Mouse (Mus musculus) forebrain, embryonic 16.5 days (tissue): Measurements from ENCODE around the gene Tm4sf19. TPM values are rescaled to one million over a fixed set of nuclear protein-coding genes. Genes with fewer than 3 reads are reported as not detected.
"Not testable (repeated sequence)": the region's sequence is repeated elsewhere in the genome, so short reads cannot be mapped to it uniquely, and the experiment has no call there.

Experiments
- ATAC-seq: fragments of 200-750 bp; cut with Nextera tagmentation; 2 replicates; pipeline ENCODE4 v1.8.0; 2017; ENCODE audit warnings: mild to moderate bottlenecking, moderate library complexity
- H3K27ac ChIP-seq: fragments of 300-500 bp; sonication (generic); 2 replicates; pipeline ENCODE4 v1.5.1; 2014; ENCODE audit warnings: low read length, control low read depth
- H3K27me3 ChIP-seq: fragments of 300-500 bp; sonication (generic); replicated peaks from 2 replicates; pipeline ENCODE4 v1.6.1; 2014; ENCODE audit warnings: low read length; ENCODE audit not compliant: control insufficient read depth, insufficient read depth
- H3K36me3 ChIP-seq: fragments of 300-500 bp; sonication (generic); 2 replicates; pipeline ENCODE4 v1.6.1; 2014; ENCODE audit not compliant: control insufficient read depth, insufficient read depth
- H3K4me1 ChIP-seq: fragments of 300-500 bp; sonication (generic); replicated peaks from 2 replicates; pipeline ENCODE4 v1.6.1; 2014; ENCODE audit warnings: low read length; ENCODE audit not compliant: control insufficient read depth, insufficient read depth
- H3K4me2 ChIP-seq: fragments of 300-500 bp; sonication (generic); 2 replicates; pipeline ENCODE4 v1.6.1; 2014; ENCODE audit warnings: mild to moderate bottlenecking, low read length, control low read depth
- H3K4me3 ChIP-seq: fragments of 300-500 bp; sonication (generic); replicated peaks from 2 replicates; pipeline ENCODE4 v1.5.1; 2014; ENCODE audit warnings: mild to moderate bottlenecking, low read length, control low read depth
- H3K9ac ChIP-seq: fragments of 300-500 bp; sonication (generic); replicated peaks from 2 replicates; pipeline ENCODE4 v1.6.1; 2014; ENCODE audit warnings: low read depth, low read length, control low read depth
- H3K9me3 ChIP-seq: fragments of 300-500 bp; sonication (generic); 2 replicates; pipeline ENCODE4 v1.6.1; 2016; ENCODE audit warnings: low read length; ENCODE audit not compliant: control insufficient read depth
- WGBS: fragments of 180-500 bp; shearing (Covaris S2); extraction: QIAGEN DNeasy Blood & Tissue Kit; methylation state at CpG from one replicate; pipeline ENCODE4 v1.1.7; 2014; 5-methylcytosine and 5-hydroxymethylcytosine counted together
- polyA plus RNA-seq: library from polyadenylated mRNA; unstranded; fragments of >200 nt; fragmentation: Nextera tagmentation; extraction: Ambion mirVana; gene quantifications from 2 replicates; pipeline ENCODE4 v1.2.1, GENCODE M21; 2015

Gene Tm4sf19
- polyA plus RNA-seq, 1 experiment from 2014 or later, result not detected

GRCm38 (mm10) chr16:32436657-32437056, 36.4 kb downstream of the Tm4sf19 start:
- no peak for ATAC-seq
- no peak overlapping the region for H3K4me2 ChIP-seq

GRCm38 (mm10) chr16:32437266-32437665, 37.0 kb downstream of the Tm4sf19 start:
- no peak overlapping the region for H3K4me2 ChIP-seq
- H3K9me3 ChIP-seq, result no peaks in the 10 kb centered on the region
- no peak for ATAC-seq
- 95% methylated on average over 1 of the region's 1 CpGs for WGBS
- no peaks in the 10 kb centered on the region; the same call in 1 of the 2 replicates for H3K4me1 ChIP-seq
- no peak overlapping the region for H3K4me3 ChIP-seq
- no peaks in the 10 kb centered on the region for H3K27me3 ChIP-seq
- no peak overlapping the region for H3K27ac ChIP-seq
- H3K9ac ChIP-seq, result no peak overlapping the region
- no peaks in the 10 kb centered on the region for H3K36me3 ChIP-seq

More at GRCm38 (mm10) chr16:32436657-32437056, 36.4 kb downstream of the Tm4sf19 start:
- Histone ChIP-seq H3K4me3 (no peak overlapping the region), H3K27me3 (no peaks in the 10 kb centered on the region), H3K9me3 (no peaks in the 10 kb centered on the region), H3K9ac (no peak overlapping the region), H3K36me3 (no peaks in the 10 kb centered on the region), H3K27ac (no peak overlapping the region), H3K4me1 (peaks cover 6% of the 10 kb centered on the region)
- WGBS, result 86% methylated on average over 1 of the region's 1 CpGs

DNA sequence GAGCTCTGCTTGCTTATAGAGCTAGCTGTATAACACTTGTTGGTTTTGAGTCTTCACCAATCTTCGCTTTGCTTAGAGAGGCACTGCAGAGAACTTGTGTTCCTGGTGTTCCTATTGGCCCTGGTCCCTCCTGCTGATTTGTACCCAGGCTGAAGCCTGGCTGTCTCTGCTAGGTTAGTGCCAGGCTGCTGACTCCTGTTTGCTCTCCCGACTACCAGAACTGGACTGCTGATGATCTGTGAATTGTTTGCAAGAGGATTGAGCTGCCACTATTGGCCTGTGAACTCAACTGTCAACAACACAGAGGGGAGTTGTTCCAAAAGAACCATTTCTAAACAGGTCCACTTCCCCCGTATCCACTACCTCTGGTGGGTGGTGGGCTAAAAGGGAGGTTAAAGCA, 41.1 kb downstream of the Tm4sf19 start:
- Histone ChIP-seq H3K27ac (no peak overlapping the region), H3K36me3 (no peaks in the 10 kb centered on the region), H3K4me3 (no peak overlapping the region), H3K9ac (no peak overlapping the region), H3K4me1 (no peaks in the 10 kb centered on the region), H3K9me3 (no peaks in the 10 kb centered on the region), H3K27me3 (no peaks in the 10 kb centered on the region), H3K4me2 (no peak overlapping the region)
- 91% methylated on average over 3 of the region's 3 CpGs for WGBS
- ATAC-seq, result no peak

DNA sequence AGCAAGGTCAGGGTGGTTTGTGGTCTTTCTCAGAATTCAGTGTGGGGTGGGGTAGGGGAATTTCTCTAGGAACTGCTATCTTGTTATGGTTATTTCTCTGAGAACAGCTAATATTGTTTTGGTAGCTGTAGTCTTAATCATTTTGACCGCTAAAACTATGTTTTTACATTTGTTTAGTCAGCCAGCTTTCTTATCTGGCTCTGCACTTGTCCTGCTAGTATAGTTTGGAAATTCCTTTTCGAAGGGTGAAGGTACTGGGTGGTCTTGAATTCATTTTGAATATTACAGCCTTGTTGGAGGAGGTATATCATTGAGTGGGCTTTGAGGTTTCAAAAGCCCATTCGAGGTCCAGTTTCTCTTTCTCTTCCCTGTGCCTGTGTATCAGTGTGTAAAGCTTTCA, 44.3 kb downstream of the Tm4sf19 start:
- H3K9me3 ChIP-seq, H3K9ac ChIP-seq, ATAC-seq, H3K4me1 ChIP-seq, H3K4me3 ChIP-seq, H3K4me2 ChIP-seq, H3K27me3 ChIP-seq, H3K36me3 ChIP-seq, H3K27ac ChIP-seq: not testable (repeated sequence)
- 94% methylated on average over 3 of the region's 3 CpGs for WGBS

GRCm38 (mm10) chr16:32445558-32445957, 45.3 kb downstream of the Tm4sf19 start:
- 97% methylated on average over 1 of the region's 1 CpGs for WGBS
- Histone ChIP-seq H3K4me3 (no peak overlapping the region), H3K27ac (no peak overlapping the region), H3K27me3 (no peaks in the 10 kb centered on the region), H3K4me1 (no peaks in the 10 kb centered on the region), H3K9me3 (no peaks in the 10 kb centered on the region), H3K4me2 (no peak overlapping the region), H3K36me3 (no peaks in the 10 kb centered on the region), H3K9ac (no peak overlapping the region)
- ATAC-seq, result no peak

DNA sequence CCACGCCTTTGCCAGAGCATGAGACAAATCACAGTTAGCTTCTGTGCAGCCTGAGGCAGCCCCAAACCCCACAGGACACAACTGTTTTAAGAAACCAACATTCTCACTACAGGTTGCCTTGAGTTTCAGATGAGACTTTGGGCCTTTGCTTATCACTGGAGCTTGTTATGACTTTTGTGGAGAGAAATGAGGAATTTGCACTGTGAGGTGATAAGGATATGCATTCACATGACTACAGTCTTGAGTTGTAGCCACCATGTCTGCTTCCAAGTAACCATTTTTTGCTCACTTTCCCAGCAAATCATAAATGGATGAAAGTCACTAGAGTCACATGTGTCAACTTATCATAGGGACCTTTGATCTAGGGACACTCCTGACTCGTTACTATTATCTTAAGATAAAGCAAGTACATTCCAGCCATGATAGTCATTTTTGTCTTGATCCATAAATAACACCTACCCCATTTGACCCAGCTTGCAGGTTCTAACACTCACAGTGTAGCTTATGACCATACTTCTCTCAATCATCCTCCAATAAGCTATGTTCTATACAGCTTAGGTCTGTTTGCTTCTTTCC, 46.3 kb downstream of the Tm4sf19 start:
- Histone ChIP-seq H3K9me3 (no peaks in the 10 kb centered on the region), H3K27ac (no peak overlapping the region), H3K4me2 (no peak overlapping the region), H3K27me3 (no peaks in the 10 kb centered on the region), H3K9ac (no peak overlapping the region), H3K36me3 (no peaks in the 10 kb centered on the region), H3K4me3 (no peak overlapping the region), H3K4me1 (no peaks in the 10 kb centered on the region)
- 76% methylated on average over 2 of the region's 2 CpGs for WGBS
- ATAC-seq, result no peak

DNA sequence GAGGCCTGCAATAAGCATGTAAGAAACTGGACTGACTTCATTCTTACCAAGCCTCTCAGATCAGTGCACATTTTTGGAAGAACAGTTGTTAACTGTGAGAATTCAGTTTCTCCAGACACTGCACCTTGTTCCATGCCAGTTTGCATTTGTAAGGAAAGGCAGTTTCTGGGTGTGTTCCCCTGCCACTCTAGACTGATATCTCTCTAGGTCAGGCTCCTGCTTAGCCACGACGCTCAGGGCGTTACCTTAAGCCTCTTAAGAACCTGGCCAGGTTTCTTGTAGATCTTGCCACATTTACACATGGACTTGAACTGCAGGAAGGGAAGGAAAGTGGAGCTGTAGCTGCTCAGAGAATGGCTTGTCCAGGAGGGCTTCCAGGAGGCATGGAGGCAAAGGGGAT, 49.4 kb downstream of the Tm4sf19 start:
- no peak overlapping the region for H3K4me3 ChIP-seq
- peaks cover 6% of the 10 kb centered on the region; the same call in 1 of the 2 replicates for H3K36me3 ChIP-seq
- H3K4me2 ChIP-seq, result no peak overlapping the region
- H3K9me3 ChIP-seq, result no peaks in the 10 kb centered on the region
- WGBS, result 90% methylated on average over 3 of the region's 3 CpGs
- no peaks in the 10 kb centered on the region for H3K4me1 ChIP-seq
- no peaks in the 10 kb centered on the region for H3K27me3 ChIP-seq
- H3K27ac ChIP-seq, result no peak overlapping the region
- H3K9ac ChIP-seq, result no peak overlapping the region
- no peak for ATAC-seq

DNA sequence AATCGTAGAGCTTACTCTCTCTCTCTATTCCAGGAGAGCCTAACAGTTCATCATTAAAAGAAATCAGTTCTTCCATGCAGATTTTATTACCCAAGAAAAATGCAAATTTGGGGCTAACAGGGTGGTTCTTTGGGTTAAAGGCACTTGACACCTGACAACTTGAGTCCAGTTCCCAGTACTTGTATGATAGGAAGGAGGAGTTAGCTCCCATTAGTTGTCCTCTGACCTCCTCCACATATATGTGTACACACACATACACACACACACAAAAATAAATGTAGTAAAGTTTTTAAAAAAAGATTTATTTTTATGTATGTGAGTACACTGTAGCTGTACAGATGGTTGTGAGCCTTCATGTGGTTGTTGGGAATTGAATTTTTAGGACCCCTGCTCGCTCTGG, 49.8 kb downstream of the Tm4sf19 start:
- whole genome bisulfite sequencing, result 94% methylated on average over 2 of the region's 2 CpGs
- Histone ChIP-seq H3K4me2 (no peak overlapping the region), H3K36me3 (peaks cover 6% of the 10 kb centered on the region; the same call in 1 of the 2 replicates), H3K27ac (no peak overlapping the region), H3K4me3 (no peak overlapping the region), H3K9ac (no peak overlapping the region), H3K4me1 (no peaks in the 10 kb centered on the region), H3K27me3 (no peaks in the 10 kb centered on the region), H3K9me3 (no peaks in the 10 kb centered on the region)
- no peak for ATAC-seq

- Histone ChIP-seq H3K27me3 (no peaks in the 10 kb centered on the region), H3K4me3 (no peak overlapping the region), H3K36me3 (peaks cover 8% of the 10 kb centered on the region), H3K4me2 (no peak overlapping the region), H3K27ac (no peak overlapping the region), H3K9me3 (no peaks in the 10 kb centered on the region), H3K9ac (no peak overlapping the region), H3K4me1 (no peaks in the 10 kb centered on the region)
- no peak for ATAC-seq
- WGBS, result 95% methylated on average over 8 of the region's 8 CpGs
These were observed 52.8 kb downstream of the Tm4sf19 start for GRCm38 (mm10) chr16:32453102-32453501.

- Histone ChIP-seq H3K9me3 (no peaks in the 10 kb centered on the region), H3K4me1 (no peaks in the 10 kb centered on the region), H3K27ac (no peak overlapping the region), H3K9ac (no peak overlapping the region), H3K27me3 (no peaks in the 10 kb centered on the region), H3K4me3 (no peak overlapping the region), H3K36me3 (peaks cover 8% of the 10 kb centered on the region), H3K4me2 (no peak overlapping the region)
- WGBS, result 87% methylated on average over 5 of the region's 5 CpGs
- ATAC-seq, result no peak
These were observed 54.3 kb downstream of the Tm4sf19 start for GRCm38 (mm10) chr16:32454646-32455045.
